Mouse (Mus musculus) hindbrain, postnatal 0 days (tissue): Measurements from ENCODE around the gene Qrich2. TPM values are rescaled to one million over a fixed set of nuclear protein-coding genes. Genes with fewer than 3 reads are reported as not detected.

Experiments
- ATAC-seq: fragments of 200-750 bp; cut with Nextera tagmentation; 2 replicates; pipeline ENCODE4 v1.8.0; 2017; ENCODE audit warnings: mild to moderate bottlenecking, moderate TSS enrichment, moderate library complexity
- DNase-seq: peaks from one replicate; pipeline ENCODE4 v3.0.0-alpha.2; 2015; ENCODE audit warnings: low spot score
- H3K27ac ChIP-seq: fragments of 300-500 bp; sonication (generic); 2 replicates; pipeline ENCODE4 v1.5.1; 2014; ENCODE audit warnings: mild to moderate bottlenecking
- H3K27me3 ChIP-seq: fragments of 300-500 bp; sonication (generic); 2 replicates; pipeline ENCODE4 v1.6.1; 2014; ENCODE audit warnings: low read length, mixed read lengths; ENCODE audit not compliant: insufficient read depth
- H3K36me3 ChIP-seq: fragments of 300-500 bp; sonication (generic); 2 replicates; pipeline ENCODE4 v1.6.1; 2014; ENCODE audit warnings: low read length, mixed read lengths; ENCODE audit not compliant: insufficient read depth
- H3K4me1 ChIP-seq: fragments of 300-500 bp; sonication (generic); 2 replicates; pipeline ENCODE4 v1.6.1; 2014; ENCODE audit warnings: antibody characterized with exemption, low read length, mixed read lengths; ENCODE audit not compliant: insufficient read depth
- H3K4me2 ChIP-seq: fragments of 300-500 bp; sonication (generic); 2 replicates; pipeline ENCODE4 v1.6.1; 2014; ENCODE audit warnings: low read depth, mild to moderate bottlenecking, low read length, moderate library complexity, mixed read lengths
- H3K4me3 ChIP-seq: fragments of 300-500 bp; sonication (generic); 2 replicates; pipeline ENCODE4 v1.5.1; 2014; ENCODE audit warnings: low read length
- H3K9ac ChIP-seq: fragments of 300-500 bp; sonication (generic); replicated peaks from 2 replicates; pipeline ENCODE4 v1.6.1; 2014; ENCODE audit warnings: mild to moderate bottlenecking, low read length, moderate library complexity, mixed read lengths
- H3K9me3 ChIP-seq: fragments of 300-500 bp; sonication (generic); 2 replicates; pipeline ENCODE4 v1.6.1; 2016; ENCODE audit warnings: low read length, mixed read lengths
- CTCF ChIP-seq: IDR thresholded peaks from 2 replicates; pipeline ENCODE4 v1.5.1; 2016; ENCODE audit warnings: antibody characterized with exemption, control low read depth, low read depth
- WGBS: fragments of 180-500 bp; shearing (Covaris S2); extraction: QIAGEN DNeasy Blood & Tissue Kit; methylation state at CpG from one replicate; pipeline ENCODE4 v1.1.7; 2014; 5-methylcytosine and 5-hydroxymethylcytosine counted together
- polyA plus RNA-seq: library from polyadenylated mRNA; unstranded; fragments of >200 nt; fragmentation: Nextera tagmentation; extraction: Ambion mirVana; gene quantifications from 2 replicates; pipeline ENCODE4 v1.2.1, GENCODE M21; 2015
- total RNA-seq: library from RNA; depleted of rRNA; stranded (reverse); fragments of >200 nt; gene quantifications from 2 replicates; pipeline ENCODE4 v1.2.3, GENCODE M21; 2014

Qrich2 gene
- total and polyA plus RNA-seq, 2 experiments from 2014 or later = 0.31 TPM; not detected in 1

- Histone ChIP-seq H3K4me1 (no peaks in the 10 kb centered on the region), H3K9me3 (no peaks in the 10 kb centered on the region), H3K27ac (no peak overlapping the region), H3K36me3 (no peaks in the 10 kb centered on the region), H3K4me2 (no peak overlapping the region), H3K9ac (no peak overlapping the region), H3K27me3 (no peaks in the 10 kb centered on the region), H3K4me3 (no peak overlapping the region)
- ATAC-seq = no peak
- DNase-seq = no peak
- no peak for TF ChIP-seq CTCF
- WGBS = 55% methylated on average over 8 of the region's 8 CpGs
Measured at GRCm38 (mm10) chr11:116424621-116425407, 41.2 kb downstream of the Qrich2 start.

GRCm38 (mm10) chr11:116423782-116424620 lies 42.0 kb downstream of the Qrich2 start:
- no peak for TF ChIP-seq CTCF
- no peak overlapping the region for H3K4me2 ChIP-seq
- H3K4me1 ChIP-seq = no peaks in the 10 kb centered on the region
- WGBS = 86% methylated on average over 10 of the region's 10 CpGs
- H3K4me3 ChIP-seq = no peak overlapping the region
- no peak overlapping the region for H3K27ac ChIP-seq
- H3K27me3 ChIP-seq = no peaks in the 10 kb centered on the region
- no peak for DNase-seq
- H3K9ac ChIP-seq = no peak overlapping the region
- no peaks in the 10 kb centered on the region for H3K9me3 ChIP-seq
- H3K36me3 ChIP-seq = no peaks in the 10 kb centered on the region
- ATAC-seq = no peak

- Histone ChIP-seq H3K27me3 (no peaks in the 10 kb centered on the region), H3K4me1 (no peaks in the 10 kb centered on the region), H3K4me2 (no peak overlapping the region), H3K4me3 (no peak overlapping the region), H3K27ac (no peak overlapping the region), H3K36me3 (no peaks in the 10 kb centered on the region), H3K9me3 (no peaks in the 10 kb centered on the region), H3K9ac (no peak overlapping the region)
- TF ChIP-seq CTCF = no peak
- DNase-seq = no peak
- 80% methylated on average over 6 of the region's 6 CpGs for WGBS
- no peak for ATAC-seq
Measured at GRCm38 (mm10) chr11:116423214-116423613, 42.8 kb downstream of the Qrich2 start.

GRCm38 (mm10) chr11:116422562-116422961 lies 43.5 kb downstream of the Qrich2 start:
- no peak for TF ChIP-seq CTCF
- WGBS = 81% methylated on average over 2 of the region's 2 CpGs
- H3K4me3 ChIP-seq = no peak overlapping the region
- DNase-seq = no peak
- H3K4me2 ChIP-seq = no peak overlapping the region
- H3K9ac ChIP-seq = no peak overlapping the region
- no peaks in the 10 kb centered on the region for H3K27me3 ChIP-seq
- no peak overlapping the region for H3K27ac ChIP-seq
- H3K9me3 ChIP-seq = no peaks in the 10 kb centered on the region
- ATAC-seq = no peak
- no peaks in the 10 kb centered on the region for H3K36me3 ChIP-seq
- no peaks in the 10 kb centered on the region for H3K4me1 ChIP-seq

GRCm38 (mm10) chr11:116421102-116421501 lies 44.9 kb downstream of the Qrich2 start:
- H3K27me3 ChIP-seq = no peaks in the 10 kb centered on the region
- H3K27ac ChIP-seq = no peak overlapping the region
- TF ChIP-seq CTCF = no peak
- no peaks in the 10 kb centered on the region for H3K36me3 ChIP-seq
- H3K4me2 ChIP-seq = no peak overlapping the region
- DNase-seq (no peak), ATAC-seq (no peak)
- H3K4me3 ChIP-seq = no peak overlapping the region
- 72% methylated on average over 6 of the region's 6 CpGs for WGBS
- H3K4me1 ChIP-seq = no peaks in the 10 kb centered on the region
- H3K9ac ChIP-seq = no peak overlapping the region
- H3K9me3 ChIP-seq = no peaks in the 10 kb centered on the region

GRCm38 (mm10) chr11:116418841-116419462 lies 47.1 kb downstream of the Qrich2 start:
- Histone ChIP-seq H3K4me1 (no peaks in the 10 kb centered on the region), H3K4me3 (no peak overlapping the region), H3K27ac (no peak overlapping the region), H3K9me3 (no peaks in the 10 kb centered on the region), H3K4me2 (no peak overlapping the region), H3K27me3 (no peaks in the 10 kb centered on the region), H3K36me3 (no peaks in the 10 kb centered on the region), H3K9ac (no peak overlapping the region)
- WGBS = 85% methylated on average over 6 of the region's 6 CpGs
- no peak for DNase-seq
- no peak for ATAC-seq
- no peak for TF ChIP-seq CTCF
